Mouse (Mus musculus): Measurements from ENCODE around the gene Ralgps1.

DNA sequence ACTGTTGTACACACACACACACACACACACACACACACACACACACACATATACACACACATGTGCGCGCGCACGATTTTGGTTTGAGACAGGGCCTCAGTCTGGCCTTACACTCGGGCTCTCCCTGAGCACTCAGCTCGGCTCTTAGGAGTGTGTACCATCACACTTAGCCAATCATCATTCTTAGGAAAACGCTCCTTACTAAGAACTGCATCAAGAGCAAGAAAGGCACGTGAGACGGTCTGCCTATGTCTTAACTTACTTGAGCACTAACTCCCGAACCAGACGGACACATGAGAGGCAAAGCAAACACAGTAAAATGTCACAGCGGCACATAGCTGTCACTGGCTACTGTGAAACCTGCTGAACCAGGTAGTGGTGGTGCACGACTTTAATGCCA, 42.7 kb upstream of the Ralgps1 start:
- TF ChIP-seq HCFC1 (IDR thresholded peaks at IDR 0.05; ENCODE audit: low read depth, low read length) (no peak), CTCF (conservative IDR thresholded peaks at IDR 0.05 in 1 of 2, IDR thresholded peaks at IDR 0.05 in 1 of 2; ENCODE audit: low read depth in 2 of 2, low read length in 2 of 2) (no peak), MEF2A (IDR thresholded peaks at IDR 0.05; ENCODE audit: borderline replicate concordance, low read depth, low read length) (no peak), JUND (conservative IDR thresholded peaks at IDR 0.05; ENCODE audit: low read depth, low read length) (no peak), MAFK (IDR thresholded peaks at IDR 0.05; ENCODE audit: insufficient replicate concordance, low read length) (no peak), POLR2A (IDR thresholded peaks at IDR 0.05; ENCODE audit: low read depth, low read length) (no peak), ZKSCAN1 (IDR thresholded peaks at IDR 0.05; ENCODE audit: borderline replicate concordance, low read depth, low read length) (no peak), USF1 (IDR thresholded peaks at IDR 0.05; ENCODE audit: low read depth, low read length) (no peak), TCF12 (IDR thresholded peaks at IDR 0.05; ENCODE audit: low read depth, low read length) (no peak), CHD2 (IDR thresholded peaks at IDR 0.05; ENCODE audit: low read length) (no peak), TBP (conservative IDR thresholded peaks at IDR 0.05; ENCODE audit: low read depth, low read length) (no peak), ZNF384 (IDR thresholded peaks at IDR 0.05; ENCODE audit: low read depth, low read length) (no peak), KAT2A (IDR thresholded peaks at IDR 0.05; ENCODE audit: insufficient replicate concordance, low read length) (no peak)

Measured in CH12.LX (cell line).